Mouse (Mus musculus) myocyte (in vitro differentiated cells): ENCODE data around the gene Mfsd10.

Source experiments
- CEBPB ChIP-seq: IDR thresholded peaks from 2 replicates; pipeline ENCODE4 v1.6.1; 2011; ENCODE audit warnings: mild to moderate bottlenecking, moderate library complexity; ENCODE audit not compliant: poor library complexity, insufficient read depth, severe bottlenecking
- E2F4 ChIP-seq: IDR thresholded peaks from one replicate; pipeline ENCODE4 v1.6.1; 2011; ENCODE audit warnings: mild to moderate bottlenecking, control low read depth, moderate library complexity; ENCODE audit not compliant: insufficient read depth
- MAX ChIP-seq: IDR thresholded peaks from one replicate; pipeline ENCODE4 v1.6.1; 2011; ENCODE audit warnings: low read depth, mild to moderate bottlenecking, control low read depth
- MYOG ChIP-seq, 3 experiments: IDR thresholded peaks; one replicate each; pipeline ENCODE4 v1.6.1; 2011; ENCODE audit warnings: control low read depth in 2 of 3, low read depth in 2 of 3, mild to moderate bottlenecking in 2 of 3; ENCODE audit not compliant: insufficient read length in 2 of 3, control insufficient read depth in 1 of 3, insufficient read depth in 1 of 3
- POLR2A ChIP-seq: IDR thresholded peaks from one replicate; pipeline ENCODE4 v1.6.1; 2011; ENCODE audit warnings: low read depth, mild to moderate bottlenecking, control low read depth, moderate library complexity; ENCODE audit not compliant: insufficient read length
- POLR2AphosphoS2 ChIP-seq: IDR thresholded peaks from one replicate; pipeline ENCODE4 v1.6.1; 2011; ENCODE audit warnings: low read depth, control low read depth; ENCODE audit not compliant: insufficient read length
- REST ChIP-seq: IDR thresholded peaks from one replicate; pipeline ENCODE4 v1.6.1; 2011; ENCODE audit warnings: mild to moderate bottlenecking, control low read depth, moderate library complexity; ENCODE audit not compliant: insufficient read depth, insufficient read length
- SRF ChIP-seq: IDR thresholded peaks from one replicate; pipeline ENCODE4 v1.6.1; 2011; ENCODE audit warnings: low read depth; ENCODE audit not compliant: control insufficient read depth, insufficient read length
- TCF12 ChIP-seq: IDR thresholded peaks from one replicate; pipeline ENCODE4 v1.6.1; 2011; ENCODE audit warnings: mild to moderate bottlenecking, control low read depth; ENCODE audit not compliant: poor library complexity, insufficient read depth, severe bottlenecking

DNA sequence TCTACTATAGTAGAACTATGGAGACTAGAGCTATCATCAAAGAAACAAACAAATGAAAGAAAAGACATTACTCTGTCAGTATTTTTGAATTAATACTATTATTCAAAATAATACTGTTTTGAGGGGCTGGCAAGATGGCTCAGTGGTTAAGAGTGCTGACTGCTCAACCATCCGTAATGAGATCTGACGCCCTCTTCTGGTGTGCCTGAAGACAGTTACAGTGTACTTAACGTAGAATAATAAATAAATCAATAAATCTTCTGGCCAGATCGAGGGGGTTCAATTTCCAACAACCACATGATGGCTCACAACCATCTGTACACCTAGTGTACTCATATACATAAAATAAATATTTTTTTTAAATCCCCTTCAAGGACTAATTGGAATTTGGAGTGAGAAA lies 24.9 kb upstream of the Mfsd10 start:
- TF ChIP-seq MAX (no peak), POLR2A (no peak), E2F4 (no peak), MYOG (IDR thresholded peaks at IDR 0.05; ENCODE audit: control insufficient read depth in 1 of 3, insufficient read depth in 1 of 3, insufficient read length in 2 of 3, low read depth in 2 of 3) (no peak), SRF (no peak), POLR2AphosphoS2 (no peak), TCF12 (no peak), CEBPB (no peak), REST (no peak)
